Mouse (Mus musculus): ENCODE data around the gene Cep85l. TPM values are rescaled to one million over a fixed set of nuclear protein-coding genes. Genes with fewer than 3 reads are reported as not detected.
A peak's percentile ranks its signal among the peaks of the same experiment; 100 is the strongest.

Gene Cep85l
- 12.5 and 13.8 TPM in 2 replicates for total RNA-seq (2021)
- long read RNA-seq, partial matches to known transcripts = 5 of 5 reads
- long read RNA-seq, other reads (novel, unspliced or antisense) = 0 of 5 reads

GRCm38 (mm10) chr10:53379709-53380106 is at the start of gene Cep85l:
Cep85l (minus strand) TSS chr10:53379947.
- DNase-seq = peak; percentile 93

GRCm38 (mm10) chr10:53428695-53429447 is 49.1 kb upstream of the Cep85l start:
- no peak for DNase-seq

DNA sequence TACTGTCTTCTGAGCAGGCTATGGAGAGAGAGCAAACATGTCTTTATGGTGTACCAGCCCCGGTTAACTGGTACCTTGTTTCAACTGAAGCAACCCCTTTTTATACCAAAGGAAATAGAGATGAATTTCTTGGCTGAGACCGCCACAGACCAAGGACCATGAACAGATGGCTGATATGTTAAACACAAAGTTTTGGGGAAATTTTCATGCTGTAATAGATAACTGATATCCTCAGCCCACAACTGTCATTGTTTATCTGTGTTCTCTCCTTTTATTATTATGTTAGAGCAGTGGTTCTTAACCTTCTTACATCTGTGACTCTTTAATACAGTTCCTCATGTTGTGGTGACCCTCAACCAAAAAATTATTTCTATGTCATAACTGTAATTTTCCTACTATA is 46.8 kb upstream of the Cep85l start:
- DNase-seq = no peak

DNA sequence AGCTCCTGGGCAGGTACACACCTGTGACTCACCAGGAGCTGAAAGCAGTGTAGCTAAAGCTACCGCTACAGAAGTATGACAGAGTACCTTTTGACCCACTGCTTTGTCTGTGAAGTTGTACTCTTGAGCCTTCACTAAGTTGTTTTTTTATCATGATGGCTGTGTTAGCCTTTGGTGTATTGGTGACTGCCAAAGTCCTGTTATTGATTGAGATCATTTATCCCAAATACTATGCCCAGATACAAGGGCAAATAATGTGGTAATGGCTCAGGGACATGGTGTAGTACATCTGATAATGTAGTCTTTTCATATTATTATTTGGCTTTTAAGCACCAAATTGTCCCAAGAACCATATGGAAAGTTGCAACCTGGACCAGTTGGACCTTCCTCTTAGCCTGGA is 43.3 kb upstream of the Cep85l start:
- no peak for DNase-seq

DNA sequence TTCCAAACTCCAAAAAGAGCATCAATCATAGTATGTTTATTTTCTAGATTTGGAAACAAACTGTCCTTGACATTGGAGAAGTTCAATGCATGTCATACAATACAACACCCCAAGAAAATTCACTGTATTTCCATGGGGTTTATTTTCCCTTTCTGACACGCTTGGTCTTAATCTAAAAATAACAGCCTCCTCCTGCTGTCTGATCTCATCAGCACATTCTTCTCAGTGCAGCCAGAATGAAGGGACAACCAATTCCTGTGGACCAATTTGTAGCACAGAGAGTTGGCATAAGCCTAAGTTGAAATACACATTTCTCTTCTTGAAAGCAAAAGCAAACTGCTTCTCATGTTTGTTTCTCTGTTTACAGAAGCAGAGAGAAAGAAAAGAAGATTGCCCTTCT is 42.5 kb upstream of the Cep85l start:
- DNase-seq = no peak

GRCm38 (mm10) chr10:53421613-53422012 is 41.9 kb upstream of the Cep85l start:
- DNase-seq = no peak

- no peak for DNase-seq
These were observed 40.3 kb upstream of the Cep85l start for GRCm38 (mm10) chr10:53420069-53420468.

DNA sequence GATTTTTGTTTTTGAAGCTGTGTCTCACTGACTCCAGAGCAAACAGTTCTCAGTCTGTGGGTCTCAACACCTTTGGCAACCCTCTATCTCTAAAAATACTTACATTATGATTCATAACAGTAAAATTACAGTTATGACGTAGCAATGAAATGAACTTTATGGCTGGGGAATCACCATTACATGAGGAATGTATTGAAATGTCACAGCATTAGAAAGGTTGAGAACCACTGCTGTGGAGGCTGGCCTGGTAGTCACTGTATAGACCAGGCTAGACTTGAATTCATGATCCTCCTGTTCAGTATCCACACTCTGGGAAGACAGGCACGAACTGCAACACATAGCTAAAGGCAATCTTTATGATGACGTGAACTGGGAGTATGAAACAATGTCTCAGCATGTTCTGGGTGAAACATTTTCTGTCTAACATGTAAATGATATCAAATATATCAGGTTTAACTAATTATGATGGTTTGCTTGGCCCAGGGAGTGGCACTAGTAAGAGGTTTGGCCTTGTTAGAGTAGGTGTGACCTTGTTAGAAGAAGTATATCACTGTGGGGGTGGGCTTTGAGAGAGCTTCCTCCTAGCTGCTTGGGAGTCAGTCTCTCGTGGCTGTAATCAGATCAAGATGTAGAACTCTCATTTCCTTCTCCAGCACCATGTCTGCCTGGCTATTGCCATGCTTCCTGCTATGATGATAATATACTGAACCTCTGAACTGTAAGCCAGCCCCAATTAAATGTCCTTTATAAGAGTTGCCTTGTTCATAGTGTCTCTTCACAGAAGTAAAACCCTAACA is 39.6 kb upstream of the Cep85l start:
- DNase-seq = no peak

GRCm38 (mm10) chr10:53417015-53417414 is 37.3 kb upstream of the Cep85l start:
- DNase-seq = no peak

DNA sequence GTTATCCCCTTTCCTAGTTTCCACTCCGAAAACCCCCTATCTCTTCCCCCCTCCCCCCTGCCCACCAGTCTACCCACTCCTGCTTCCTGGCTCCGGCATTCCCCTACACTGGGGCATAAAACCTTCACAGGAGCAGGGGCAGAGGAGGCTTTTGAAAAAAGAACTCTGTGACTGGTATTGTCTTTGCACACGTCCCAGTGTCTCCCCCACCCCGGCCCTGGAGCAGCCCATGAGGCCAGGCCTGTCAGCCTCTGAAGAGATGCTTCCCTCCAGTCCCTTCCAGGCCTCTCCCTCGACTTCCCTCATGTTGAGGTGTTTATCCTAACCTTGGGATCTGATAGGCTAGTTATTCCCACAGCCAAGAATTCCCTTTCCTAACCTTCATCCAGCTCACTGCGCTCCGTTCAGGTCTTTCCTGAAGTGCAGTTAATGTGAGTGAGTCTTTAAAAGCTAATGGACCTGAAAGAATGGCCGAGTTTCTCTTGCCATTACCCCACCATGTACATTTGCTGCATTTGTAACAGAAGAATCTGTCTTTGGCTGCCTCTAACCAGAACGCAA is 36.5 kb upstream of the Cep85l start:
- no peak for DNase-seq

DNA sequence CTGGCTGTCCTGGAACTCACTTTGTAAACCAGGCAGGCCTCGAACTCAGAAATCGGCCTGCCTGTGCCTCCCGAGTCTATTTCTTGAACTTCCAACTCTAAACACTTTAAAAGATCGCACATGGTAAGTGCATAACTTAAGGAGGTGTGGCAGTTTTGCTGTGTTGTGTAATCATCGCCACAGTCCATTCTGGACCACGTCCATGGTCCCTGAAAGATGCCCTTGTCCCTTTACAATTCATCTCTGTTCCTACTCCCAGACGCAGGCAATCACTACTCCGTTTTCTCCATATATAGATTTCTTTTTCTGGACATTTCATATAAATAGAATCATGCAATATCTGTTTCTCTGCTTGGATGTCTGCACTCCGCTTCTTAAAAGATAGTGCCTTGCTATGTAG is 35.5 kb upstream of the Cep85l start:
- DNase-seq = no peak

DNA sequence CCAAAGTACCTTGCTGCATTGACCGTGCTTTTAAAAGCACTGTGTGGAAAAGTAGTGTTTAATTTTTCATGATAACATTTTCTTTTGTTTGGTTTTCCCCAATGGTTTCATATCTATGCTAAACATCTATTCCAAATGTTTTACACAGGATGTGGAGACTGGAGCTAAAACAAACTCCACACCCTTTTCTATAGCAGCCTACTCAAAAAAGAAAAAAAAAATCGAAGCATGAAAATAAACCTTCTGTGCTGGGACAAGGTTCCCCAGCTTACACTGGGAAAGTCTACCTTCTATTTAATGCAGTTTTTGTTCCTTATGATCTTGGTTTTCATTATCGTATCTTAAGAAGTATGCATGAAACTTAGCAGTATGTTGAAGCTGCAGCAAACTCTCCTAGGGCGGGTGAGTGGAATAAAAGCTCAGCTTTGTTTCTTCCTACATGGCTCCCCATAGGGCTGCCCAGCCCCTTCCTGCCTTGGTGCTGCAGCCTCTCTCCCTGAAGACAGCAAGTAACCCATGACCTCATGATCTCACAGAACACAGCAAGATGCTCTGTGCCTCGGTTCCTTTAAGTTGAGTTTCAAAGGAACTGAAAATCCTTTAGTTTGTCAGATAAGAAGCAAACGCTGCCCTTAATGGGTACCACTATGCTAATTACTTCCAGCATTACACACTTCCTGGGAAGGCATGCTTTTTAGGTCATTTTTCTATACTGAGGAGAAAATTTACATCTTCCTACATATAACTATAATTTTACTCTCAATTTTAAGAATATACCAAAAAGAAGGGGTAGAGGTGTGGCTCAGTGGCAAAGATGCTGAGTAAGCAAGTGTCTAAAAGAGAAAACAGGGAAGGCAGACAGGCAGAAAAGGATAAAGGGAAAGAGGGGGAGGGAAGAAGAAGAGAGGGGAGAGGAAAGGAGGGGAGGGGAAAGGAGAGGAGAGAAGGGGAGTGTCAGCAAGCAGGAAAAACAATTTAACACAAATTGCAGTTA is 34.6 kb upstream of the Cep85l start:
- no peak for DNase-seq

GRCm38 (mm10) chr10:53412936-53413335 is 33.2 kb upstream of the Cep85l start:
- DNase-seq = no peak

- no peak for DNase-seq
These were observed 32.4 kb upstream of the Cep85l start for GRCm38 (mm10) chr10:53412165-53412564.

- DNase-seq = no peak
These were observed 31.1 kb upstream of the Cep85l start for GRCm38 (mm10) chr10:53410831-53411230.

DNA sequence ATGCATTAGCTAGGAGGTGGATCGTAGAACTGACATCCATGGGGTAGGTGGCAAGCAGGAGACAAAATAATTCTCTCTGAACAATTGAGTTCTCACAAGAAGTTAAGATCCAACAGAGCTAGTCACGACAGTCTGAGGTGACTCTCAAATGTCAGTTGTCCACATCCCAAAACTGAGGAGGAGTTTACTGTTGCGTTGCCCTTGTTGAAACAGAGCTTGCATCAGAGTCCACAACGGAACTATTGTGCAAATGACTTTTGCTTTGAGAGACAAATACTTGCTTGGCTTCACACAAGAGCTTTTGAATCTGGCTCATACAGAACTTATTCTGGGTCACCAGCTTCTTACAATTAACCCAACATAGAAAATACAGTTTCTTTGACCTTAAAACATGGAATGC is 27.7 kb upstream of the Cep85l start:
- DNase-seq = no peak

DNA sequence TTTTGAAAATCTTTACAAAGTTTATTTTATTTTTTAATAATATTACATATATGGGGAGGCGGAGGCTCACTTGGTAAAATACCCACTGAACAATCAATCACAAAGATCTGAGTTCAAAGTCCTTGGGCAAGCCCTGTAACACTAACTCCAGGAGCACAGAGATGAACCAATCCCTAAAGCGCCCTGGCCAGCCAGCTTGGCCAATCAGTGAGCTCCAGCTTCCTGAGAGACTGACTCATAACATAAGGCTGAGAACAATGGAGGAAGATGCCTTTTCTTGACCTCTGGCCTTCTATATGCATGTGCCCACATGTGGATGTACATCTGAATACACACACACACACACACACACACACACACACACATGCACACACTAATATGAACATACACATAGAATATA is 27.1 kb upstream of the Cep85l start:
- no peak for DNase-seq

DNA sequence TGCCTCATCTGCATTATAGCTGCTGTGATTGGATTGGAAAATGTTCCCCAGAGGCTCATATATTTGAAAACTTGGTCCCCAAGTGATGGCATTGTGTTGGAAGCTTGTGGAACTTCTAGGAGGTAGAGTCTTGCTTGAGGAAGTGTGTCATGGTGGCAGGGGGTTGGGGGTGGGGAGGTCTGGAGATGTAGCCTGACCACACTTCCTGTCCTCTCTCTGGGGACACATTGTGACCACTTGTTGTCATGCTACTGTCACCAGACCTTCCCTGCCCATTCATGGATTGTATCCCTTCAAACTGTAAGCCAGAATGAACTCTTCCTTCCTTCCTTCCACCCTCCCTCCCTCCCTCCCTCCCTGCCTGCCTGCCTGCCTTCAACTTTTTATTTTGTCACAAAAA is 22.5 kb upstream of the Cep85l start:
- DNase-seq = no peak

DNA sequence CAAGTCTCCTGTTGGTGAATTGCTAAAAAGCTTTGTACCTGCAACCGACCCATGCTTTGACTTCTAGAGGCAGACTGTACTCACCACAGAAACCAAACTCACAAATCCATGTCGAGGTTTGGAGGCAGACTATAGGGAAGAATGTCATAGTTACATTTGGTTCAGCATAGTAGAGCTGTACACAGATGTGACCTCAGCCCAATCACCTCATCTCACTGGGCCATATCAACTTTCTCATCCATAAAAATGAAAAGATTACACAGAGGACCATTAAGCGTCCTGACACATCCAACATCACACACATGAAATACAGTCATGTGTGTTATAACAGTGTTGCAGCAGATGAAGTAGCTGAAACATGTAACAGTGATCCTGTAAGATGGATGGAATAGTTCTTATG is 19.3 kb upstream of the Cep85l start:
- no peak for DNase-seq

- no peak for DNase-seq
These were observed 18.8 kb upstream of the Cep85l start for GRCm38 (mm10) chr10:53398540-53398902.

DNA sequence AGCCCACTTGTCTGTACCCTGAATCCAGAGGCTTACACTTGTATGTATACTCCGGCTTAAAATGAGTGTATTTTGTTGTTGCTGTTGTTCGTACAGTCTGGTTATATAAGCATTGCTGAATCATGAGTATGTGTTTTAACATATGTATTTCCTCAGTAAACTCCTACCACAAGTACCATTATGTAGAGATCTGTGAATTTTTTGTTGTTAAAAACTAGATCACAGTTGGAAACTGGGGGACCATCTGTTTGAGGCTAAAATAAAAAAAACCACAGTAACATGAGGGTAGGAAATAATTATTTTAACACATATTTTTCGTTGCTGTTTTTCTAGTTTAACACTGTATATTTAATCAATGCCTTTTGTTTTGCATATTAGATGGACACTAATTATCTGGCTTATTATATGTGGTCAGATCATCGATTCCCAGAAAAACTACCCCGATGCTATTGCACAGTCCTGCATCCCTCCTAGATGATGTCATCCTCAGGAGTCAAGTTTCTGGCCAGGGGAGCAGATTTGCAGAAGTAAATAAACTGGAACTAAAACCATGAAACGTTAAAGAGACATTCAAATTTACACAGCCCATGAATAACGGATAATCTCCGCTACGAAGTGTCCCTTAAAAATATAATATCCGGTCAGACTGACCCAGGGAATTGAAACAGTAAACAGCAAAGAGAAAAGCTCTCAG is 18.2 kb upstream of the Cep85l start:
- DNase-seq = no peak
